Mouse (Mus musculus) kidney, adult 8-10 months (tissue): ENCODE results near the gene Efna2.

Source experiments
- DNase-seq, 2 experiments: peaks; one replicate each; pipeline ENCODE4 v3.0.0; 2022

The Efna2 gene

DNA sequence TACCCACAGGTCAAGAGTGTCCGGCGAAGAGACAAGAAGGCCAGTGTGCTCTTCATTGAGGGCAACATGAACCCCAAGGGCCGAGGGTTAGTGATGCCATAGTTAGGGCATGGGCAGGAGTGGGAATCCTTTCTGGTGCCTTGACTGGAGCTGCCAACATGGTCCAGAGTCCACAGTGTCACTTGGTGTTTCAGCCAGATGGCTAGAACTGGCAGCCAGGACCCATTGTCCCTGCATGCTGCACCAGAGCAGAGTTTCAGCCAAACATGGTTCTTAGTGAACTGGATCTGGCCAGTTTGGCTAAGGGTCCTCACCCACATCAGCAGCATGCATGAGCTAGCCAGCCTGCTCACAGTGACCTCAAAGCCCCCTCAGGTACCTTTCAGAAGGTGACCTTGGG, 59.0 kb downstream of the Efna2 start:
- DNase-seq, result peak in 1 of 2 experiments; percentile 48
